8 mouse cellular contexts compared by ENCODE assay signal in the genomic region with DNA sequence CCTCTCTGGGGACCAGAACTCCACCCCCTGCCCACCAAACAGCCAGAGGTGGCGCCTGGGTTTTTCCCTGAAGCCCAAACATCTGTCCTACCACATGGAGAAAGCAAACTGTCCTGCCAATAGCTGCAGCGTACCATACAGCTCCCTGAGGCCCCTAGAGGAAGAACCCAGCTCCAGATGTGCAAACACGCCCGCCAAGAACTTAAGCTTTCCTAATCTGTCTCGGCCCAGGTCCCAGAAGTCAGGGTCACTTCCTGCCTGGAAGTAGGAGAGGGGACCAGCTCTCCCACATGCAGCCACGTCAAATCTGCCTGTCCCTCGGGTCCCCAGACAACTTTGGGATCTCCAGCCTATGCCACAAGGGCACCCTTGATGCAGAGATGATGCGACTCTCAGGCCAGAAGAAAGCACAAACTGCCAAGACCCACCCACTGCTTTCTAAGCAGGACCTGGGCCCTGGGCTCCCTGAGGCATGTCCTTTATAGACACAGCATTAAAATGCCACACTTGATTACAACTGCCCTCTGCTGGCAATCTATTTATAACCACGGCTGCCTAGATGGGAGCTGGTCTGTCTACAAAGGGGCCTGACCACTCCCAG. TPM values are rescaled to one million over a fixed set of nuclear protein-coding genes. Genes with fewer than 3 reads are reported as not detected.
DNase-seq lines count a peak whose midpoint lies in the region; ATAC-seq and TF ChIP-seq lines count a peak whose summit lies in the region.

No protein-coding gene starts in this region.

- no peak overlapping the region for H3K9ac ChIP-seq in liver, embryonic 11.5 days (ENCODE audit: low read depth, low read length)
- no peak overlapping the region for H3K9ac ChIP-seq in liver, embryonic 12.5 days
- H3K9ac ChIP-seq in hindbrain, embryonic 15.5 days, result no peak overlapping the region
- H3K9ac ChIP-seq in liver, postnatal 0 days (replicated peaks), result no peak overlapping the region

- peak; percentile 53 for TF ChIP-seq CTCF in gastrocnemius, adult 2 months (IDR thresholded peaks at IDR 0.05)
- peak; percentile 30; the same call in 1 of the 2 replicates for TF ChIP-seq CTCF in liver, postnatal 0 days (IDR thresholded peaks at IDR 0.05; ENCODE audit: low read depth)
- TF ChIP-seq CTCF in olfactory bulb, adult 2 months (IDR thresholded peaks at IDR 0.05; ENCODE audit: insufficient read depth, low read depth, low read length), result no peak

- intact Hi-C loops in gastrocnemius, adult 2 months (cut with DNase I), result loop anchor here (2.0 kb wide), 1 partner anchor 58 kb away; no protein-coding TSS in a partner anchor
- intact Hi-C loops in left cerebral cortex, postnatal 36 days (cut with DNase I), result no loop called here

- H3K4me1 ChIP-seq in liver, embryonic 11.5 days (replicated peaks; ENCODE audit: control insufficient read depth, insufficient read depth, low read length), result peaks cover 11% of the 10 kb centered on the region
- H3K4me1 ChIP-seq in liver, embryonic 12.5 days, result peaks cover 35% of the 10 kb centered on the region
- H3K4me1 ChIP-seq in hindbrain, embryonic 15.5 days (replicated peaks), result peaks cover 58% of the 10 kb centered on the region
- peaks cover 9% of the 10 kb centered on the region for H3K4me1 ChIP-seq in liver, postnatal 0 days (ENCODE audit: insufficient read depth)
- peaks cover 65% of the 10 kb centered on the region for H3K4me1 ChIP-seq in olfactory bulb, adult 2 months (ENCODE audit: control insufficient read depth, insufficient read depth, low read length)

- no peak for TF ChIP-seq EP300 in liver, postnatal 0 days (IDR thresholded peaks at IDR 0.05; ENCODE audit: low read depth)

- TF ChIP-seq POLR2A in olfactory bulb, adult 2 months (IDR thresholded peaks at IDR 0.05; ENCODE audit: insufficient read depth, low read depth, low read length), result no peak

- ATAC-seq in liver, embryonic 11.5 days (replicated peaks; ENCODE audit: low FRiP score), result 0 out of 2 replicates have a peak, but pooled peaks have one; percentile 1
- ATAC-seq in liver, embryonic 12.5 days, result no peak
- ATAC-seq in hindbrain, embryonic 15.5 days (ENCODE audit: low FRiP score, low read depth), result no peak
- ATAC-seq in liver, postnatal 0 days, result no peak
- no peak for ATAC-seq in megakaryocyte, adult 5-6 weeks (ENCODE audit: poor library complexity, severe bottlenecking)

- H3K4me3 ChIP-seq in liver, embryonic 11.5 days (ENCODE audit: low read depth, low read length), result no peak overlapping the region
- no peak overlapping the region for H3K4me3 ChIP-seq in liver, embryonic 12.5 days
- H3K4me3 ChIP-seq in gastrocnemius, adult 2 months, result no peak overlapping the region
- H3K4me3 ChIP-seq in hindbrain, embryonic 15.5 days, result no peak overlapping the region
- no peak overlapping the region for H3K4me3 ChIP-seq in liver, postnatal 0 days (ENCODE audit: low read depth, low read length)
- no peak overlapping the region for H3K4me3 ChIP-seq in olfactory bulb, adult 2 months (ENCODE audit: insufficient read depth, low read depth, low read length)

- no peak overlapping the region for H3K4me2 ChIP-seq in liver, embryonic 11.5 days
- no peak overlapping the region for H3K4me2 ChIP-seq in liver, embryonic 12.5 days
- H3K4me2 ChIP-seq in hindbrain, embryonic 15.5 days, result peak overlapping the region; percentile 92; the same call in 1 of the 2 replicates
- no peak overlapping the region for H3K4me2 ChIP-seq in liver, postnatal 0 days (ENCODE audit: low read depth, low read length)

- 34% methylated on average over 9 of the region's 9 CpGs for WGBS in liver, embryonic 11.5 days
- 37% methylated on average over 9 of the region's 9 CpGs for WGBS in liver, embryonic 12.5 days (ENCODE audit: insufficient replicate concordance)
- WGBS in hindbrain, embryonic 15.5 days, result 40% methylated on average over 9 of the region's 9 CpGs
- WGBS in liver, postnatal 0 days (ENCODE audit: insufficient replicate concordance), result 45% methylated on average over 9 of the region's 9 CpGs
- WGBS in olfactory bulb, adult 2 months, result 38% methylated on average over 9 of the region's 9 CpGs

- H3K27ac ChIP-seq in liver, embryonic 11.5 days (ENCODE audit: low read depth, low read length), result no peak overlapping the region
- no peak overlapping the region for H3K27ac ChIP-seq in liver, embryonic 12.5 days
- peak overlapping the region; percentile 86 for H3K27ac ChIP-seq in gastrocnemius, adult 2 months
- H3K27ac ChIP-seq in hindbrain, embryonic 15.5 days (replicated peaks), result peak overlapping the region; percentile 80; the same call in 1 of the 2 replicates
- H3K27ac ChIP-seq in liver, postnatal 0 days (ENCODE audit: low read depth), result no peak overlapping the region
- 0 out of 2 replicates have a peak overlapping the region, but pooled peaks have one; percentile 3 for H3K27ac ChIP-seq in olfactory bulb, adult 2 months (ENCODE audit: insufficient read depth, low read depth, low read length)

- no peak for DNase-seq in liver, embryonic 11.5 days (ENCODE audit: low spot score)
- DNase-seq in gastrocnemius, adult 2 months, result peak; percentile 82
- no peak for DNase-seq in liver, postnatal 0 days
- DNase-seq in left cerebral cortex, postnatal 36 days (ENCODE audit: low spot score in 2 of 2), result no peak

- peaks cover 34% of the 10 kb centered on the region for H3K27me3 ChIP-seq in liver, embryonic 11.5 days (replicated peaks; ENCODE audit: control insufficient read depth, insufficient read depth, low read length)
- H3K27me3 ChIP-seq in liver, embryonic 12.5 days (replicated peaks), result peaks cover 66% of the 10 kb centered on the region
- H3K27me3 ChIP-seq in hindbrain, embryonic 15.5 days, result peaks cover 26% of the 10 kb centered on the region
- peaks cover 31% of the 10 kb centered on the region for H3K27me3 ChIP-seq in liver, postnatal 0 days (ENCODE audit: insufficient read depth, low read length)

- H3K36me3 ChIP-seq in liver, embryonic 11.5 days (ENCODE audit: control insufficient read depth, insufficient read depth, low read length), result no peaks in the 10 kb centered on the region
- H3K36me3 ChIP-seq in liver, embryonic 12.5 days, result peaks cover 7% of the 10 kb centered on the region; the same call in 1 of the 2 replicates
- H3K36me3 ChIP-seq in hindbrain, embryonic 15.5 days, result peaks cover 3% of the 10 kb centered on the region; the same call in 1 of the 2 replicates
- H3K36me3 ChIP-seq in liver, postnatal 0 days (replicated peaks; ENCODE audit: insufficient read depth, low read length), result no peaks in the 10 kb centered on the region

- H3K9me3 ChIP-seq in liver, embryonic 11.5 days (ENCODE audit: control insufficient read depth, low read length), result no peaks in the 10 kb centered on the region
- H3K9me3 ChIP-seq in liver, embryonic 12.5 days (replicated peaks), result no peaks in the 10 kb centered on the region
- H3K9me3 ChIP-seq in hindbrain, embryonic 15.5 days, result no peaks in the 10 kb centered on the region
- no peaks in the 10 kb centered on the region for H3K9me3 ChIP-seq in liver, postnatal 0 days (ENCODE audit: low read length)

RNA-seq across cellular contexts. Expression of gene Gpr153, which starts 1.5 kb away (rescaled TPM):
- polyA plus RNA-seq in liver, embryonic 11.5 days (2014; fragmentation: Nextera tagmentation; extraction: Ambion mirVana), result 1.9 and 2.2 TPM in 2 replicates
- 2.1 and 2.4 TPM in 2 replicates for polyA plus RNA-seq in liver, embryonic 12.5 days (2016; fragmentation: Nextera tagmentation; extraction: Ambion mirVana)
- total RNA-seq in gastrocnemius, adult 2 months (2021), result 1 to 10 TPM; 3.4 to 7.3 TPM
- polyA plus RNA-seq in hindbrain, embryonic 15.5 days (2015; fragmentation: Nextera tagmentation; extraction: Ambion mirVana), result 18.4 and 21.7 TPM in 2 replicates
- polyA plus RNA-seq in liver, postnatal 0 days (2015; fragmentation: Nextera tagmentation; extraction: Ambion mirVana), result 0.47 and 0.58 TPM in 2 replicates
- not detected in 2 replicates for polyA plus RNA-seq in olfactory bulb, adult 2 months (2012; ENCODE audit: insufficient read depth, insufficient read length, low replicate concordance, missing spikeins)
- total RNA-seq in left cerebral cortex, postnatal 36 days (2021), result 10 to 100 TPM; 28.0 to 31.2 TPM
- total RNA-seq in megakaryocyte, adult 5-6 weeks (2015), result not detected in 2 replicates
- total RNA-seq in megakaryocyte, adult 5-6 weeks (2017), result 0.04 and 1.7 TPM in 2 replicates

RNA-seq across cellular contexts. Expression of gene Hes3, which starts 18.9 kb away (rescaled TPM):
- not detected in 2 replicates for polyA plus RNA-seq in liver, embryonic 11.5 days (2014; fragmentation: Nextera tagmentation; extraction: Ambion mirVana)
- not detected in 2 replicates for polyA plus RNA-seq in liver, embryonic 12.5 days (2016; fragmentation: Nextera tagmentation; extraction: Ambion mirVana)
- total RNA-seq in gastrocnemius, adult 2 months (2021), result not detected
- 0.47 and 3.0 TPM in 2 replicates for polyA plus RNA-seq in hindbrain, embryonic 15.5 days (2015; fragmentation: Nextera tagmentation; extraction: Ambion mirVana)
- not detected in 2 replicates for polyA plus RNA-seq in liver, postnatal 0 days (2015; fragmentation: Nextera tagmentation; extraction: Ambion mirVana)
- polyA plus RNA-seq in olfactory bulb, adult 2 months (2012; ENCODE audit: insufficient read depth, insufficient read length, low replicate concordance, missing spikeins), result not detected in 2 replicates
- under 1 TPM in 1 of 2 experiments, not detected in 1; 0.35 TPM for total RNA-seq in left cerebral cortex, postnatal 36 days (2021)
- not detected in 2 replicates for total RNA-seq in megakaryocyte, adult 5-6 weeks (2015)
- not detected in 2 replicates for total RNA-seq in megakaryocyte, adult 5-6 weeks (2017)

RNA-seq across cellular contexts. Expression of gene Icmt, which starts 24.5 kb away (rescaled TPM):
- polyA plus RNA-seq in liver, embryonic 11.5 days (2014; fragmentation: Nextera tagmentation; extraction: Ambion mirVana), result 20.6 and 21.1 TPM in 2 replicates
- polyA plus RNA-seq in liver, embryonic 12.5 days (2016; fragmentation: Nextera tagmentation; extraction: Ambion mirVana), result 11.8 and 14.4 TPM in 2 replicates
- 10 to 100 TPM; 18.1 to 19.3 TPM for total RNA-seq in gastrocnemius, adult 2 months (2021)
- polyA plus RNA-seq in hindbrain, embryonic 15.5 days (2015; fragmentation: Nextera tagmentation; extraction: Ambion mirVana), result 18.3 and 22.2 TPM in 2 replicates
- polyA plus RNA-seq in liver, postnatal 0 days (2015; fragmentation: Nextera tagmentation; extraction: Ambion mirVana), result 5.9 and 6.9 TPM in 2 replicates
- polyA plus RNA-seq in olfactory bulb, adult 2 months (2012; ENCODE audit: insufficient read depth, insufficient read length, low replicate concordance, missing spikeins), result not detected in 2 replicates
- total RNA-seq in left cerebral cortex, postnatal 36 days (2021), result 10 to 100 TPM; 45.9 to 47.8 TPM
- total RNA-seq in megakaryocyte, adult 5-6 weeks (2015), result 8.7 and 9.3 TPM in 2 replicates
- total RNA-seq in megakaryocyte, adult 5-6 weeks (2017), result 9.7 and 11.9 TPM in 2 replicates

RNA-seq across cellular contexts. Expression of gene Rnf207, which starts 46.2 kb away (rescaled TPM):
- polyA plus RNA-seq in liver, embryonic 11.5 days (2014; fragmentation: Nextera tagmentation; extraction: Ambion mirVana), result 0.53 and 0.97 TPM in 2 replicates
- polyA plus RNA-seq in liver, embryonic 12.5 days (2016; fragmentation: Nextera tagmentation; extraction: Ambion mirVana), result 0.26 and 0.42 TPM in 2 replicates
- total RNA-seq in gastrocnemius, adult 2 months (2021), result not detected
- polyA plus RNA-seq in hindbrain, embryonic 15.5 days (2015; fragmentation: Nextera tagmentation; extraction: Ambion mirVana), result 8.6 and 8.8 TPM in 2 replicates
- polyA plus RNA-seq in liver, postnatal 0 days (2015; fragmentation: Nextera tagmentation; extraction: Ambion mirVana), result 0.13 TPM in 1 of 2 replicates, not detected in the other
- not detected in 2 replicates for polyA plus RNA-seq in olfactory bulb, adult 2 months (2012; ENCODE audit: insufficient read depth, insufficient read length, low replicate concordance, missing spikeins)
- total RNA-seq in left cerebral cortex, postnatal 36 days (2021), result 10 to 100 TPM; 10.2 to 17.0 TPM
- total RNA-seq in megakaryocyte, adult 5-6 weeks (2015), result not detected in 2 replicates
- not detected in 2 replicates for total RNA-seq in megakaryocyte, adult 5-6 weeks (2017)

RNA-seq across cellular contexts. Expression of gene Rpl22, which starts 53.0 kb away (rescaled TPM):
- polyA plus RNA-seq in liver, embryonic 11.5 days (2014; fragmentation: Nextera tagmentation; extraction: Ambion mirVana), result 546 and 596 TPM in 2 replicates
- 385 and 404 TPM in 2 replicates for polyA plus RNA-seq in liver, embryonic 12.5 days (2016; fragmentation: Nextera tagmentation; extraction: Ambion mirVana)
- total RNA-seq in gastrocnemius, adult 2 months (2021), result 100 to 1,000 TPM; 235 to 261 TPM
- 135 and 176 TPM in 2 replicates for polyA plus RNA-seq in hindbrain, embryonic 15.5 days (2015; fragmentation: Nextera tagmentation; extraction: Ambion mirVana)
- 207 and 213 TPM in 2 replicates for polyA plus RNA-seq in liver, postnatal 0 days (2015; fragmentation: Nextera tagmentation; extraction: Ambion mirVana)
- not detected in 2 replicates for polyA plus RNA-seq in olfactory bulb, adult 2 months (2012; ENCODE audit: insufficient read depth, insufficient read length, low replicate concordance, missing spikeins)
- 100 to 1,000 TPM; 161 to 162 TPM for total RNA-seq in left cerebral cortex, postnatal 36 days (2021)
- total RNA-seq in megakaryocyte, adult 5-6 weeks (2015), result 968 and 1,019 TPM in 2 replicates
- total RNA-seq in megakaryocyte, adult 5-6 weeks (2017), result 2,015 and 2,172 TPM in 2 replicates

Comparison
In these comparisons a context has a peak if more than half of its experiments do, and no peak if none do; other contexts are left out.
1. H3K27ac ChIP-seq: peak in gastrocnemius, adult 2 months (single experiment), hindbrain, embryonic 15.5 days (single experiment) and olfactory bulb, adult 2 months (single experiment); none in liver, embryonic 11.5 days (single experiment), liver, embryonic 12.5 days (single experiment) and liver, postnatal 0 days (single experiment).